Mouse (Mus musculus) cerebellum, postnatal 4 days (tissue): ENCODE results near the gene Ttc21b.

Experiments used
- DNase-seq, 2 experiments: peaks; one replicate each; pipeline ENCODE4 v3.0.0; 2022; ENCODE audit warnings: low spot score in 2 of 2, mixed read lengths in 1 of 2

The Ttc21b gene

DNA sequence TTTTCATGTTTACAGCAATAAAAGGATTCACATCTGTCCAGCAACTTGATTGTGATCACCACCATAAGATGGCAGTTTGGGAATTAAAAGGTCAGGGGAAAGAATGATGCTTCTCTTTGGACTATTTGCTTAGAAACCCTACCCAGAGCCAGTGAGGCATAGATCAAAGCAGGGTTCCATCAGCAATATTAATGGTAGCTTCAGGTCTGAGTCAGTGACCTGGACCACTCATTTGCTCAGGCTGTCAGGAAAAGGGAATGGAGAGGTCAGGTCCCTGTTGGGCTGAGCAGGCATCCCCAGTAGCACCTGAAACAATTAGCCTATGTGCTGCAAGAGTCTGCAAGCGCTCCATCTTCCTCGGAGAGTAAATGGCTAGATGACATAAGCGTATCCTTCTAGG, 84.8 kb downstream of the Ttc21b start:
- no peak for DNase-seq

DNA sequence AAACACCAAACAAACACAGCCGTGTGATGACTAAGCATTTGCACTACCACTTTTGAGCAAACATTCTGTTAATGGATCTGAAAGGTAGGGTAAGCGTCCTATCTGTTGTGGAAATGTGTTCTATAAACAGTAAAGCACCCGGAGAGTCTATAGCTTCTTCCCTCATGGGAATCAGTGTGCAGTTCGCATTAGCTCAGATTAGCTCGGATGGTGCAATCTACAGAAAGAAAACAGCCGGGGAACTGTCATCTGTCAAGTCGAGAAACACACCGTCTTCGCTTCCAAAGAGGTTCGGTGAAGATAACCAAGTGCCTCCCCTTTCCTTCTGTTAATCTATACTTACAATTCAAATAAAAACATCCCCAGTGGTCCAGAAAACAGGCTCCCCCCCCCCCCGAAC, 85.7 kb downstream of the Ttc21b start:
- DNase-seq = no peak

DNA sequence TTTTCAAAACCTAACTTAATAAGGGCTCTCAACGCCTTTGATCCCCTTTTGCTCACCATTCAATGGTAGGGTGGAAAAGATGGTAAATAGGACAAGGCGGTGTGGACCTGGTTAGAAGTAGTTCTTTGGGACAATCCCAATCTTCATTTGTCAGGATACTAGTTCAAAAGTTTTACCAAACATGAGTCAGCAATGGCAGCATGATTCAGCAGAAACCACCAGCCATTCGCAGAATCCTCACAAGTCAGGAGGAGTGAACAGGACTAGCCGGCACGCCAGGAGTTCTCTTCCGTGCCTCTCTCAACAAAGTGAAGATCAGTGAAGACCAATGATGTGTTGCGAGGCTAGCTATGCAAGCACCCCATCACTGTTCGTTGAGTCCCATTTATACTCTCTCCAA, 91.4 kb downstream of the Ttc21b start:
- DNase-seq = no peak

DNA sequence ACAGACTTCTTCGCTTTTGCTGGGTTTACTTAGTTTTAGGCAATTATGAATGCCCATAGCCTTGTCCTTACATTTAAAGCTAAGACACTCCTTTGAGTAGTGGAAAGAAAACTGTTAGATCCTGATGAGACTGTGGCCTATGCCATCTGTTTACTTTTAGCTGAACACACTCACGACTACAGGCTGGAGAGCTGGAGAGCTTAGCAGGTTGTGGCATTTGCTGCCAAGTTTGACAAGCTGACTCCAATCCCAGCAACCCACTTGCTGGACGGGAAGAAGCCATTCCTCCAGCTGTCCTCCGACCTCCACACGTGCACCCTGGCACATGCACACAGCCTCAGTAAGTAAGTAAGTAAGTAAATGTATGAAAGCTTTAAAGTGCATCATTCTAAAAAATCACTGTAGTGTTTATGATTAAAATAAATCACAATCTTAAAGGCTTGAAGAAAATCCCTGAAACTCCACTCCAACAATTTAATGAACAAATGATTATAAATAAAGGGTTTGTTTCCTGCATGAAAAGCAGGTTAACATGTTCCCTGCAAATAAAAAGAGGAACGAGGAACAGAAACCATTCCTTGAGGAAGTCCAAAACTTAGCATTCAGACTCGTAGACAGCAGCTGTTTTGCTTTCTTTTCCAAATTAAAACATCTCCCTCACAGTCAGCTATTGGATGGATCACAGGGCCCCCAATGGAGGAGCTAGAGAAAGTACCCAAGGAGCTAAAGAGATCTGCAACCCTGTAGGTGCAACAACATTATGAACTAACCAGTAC, 98.1 kb downstream of the Ttc21b start:
- no peak for DNase-seq

DNA sequence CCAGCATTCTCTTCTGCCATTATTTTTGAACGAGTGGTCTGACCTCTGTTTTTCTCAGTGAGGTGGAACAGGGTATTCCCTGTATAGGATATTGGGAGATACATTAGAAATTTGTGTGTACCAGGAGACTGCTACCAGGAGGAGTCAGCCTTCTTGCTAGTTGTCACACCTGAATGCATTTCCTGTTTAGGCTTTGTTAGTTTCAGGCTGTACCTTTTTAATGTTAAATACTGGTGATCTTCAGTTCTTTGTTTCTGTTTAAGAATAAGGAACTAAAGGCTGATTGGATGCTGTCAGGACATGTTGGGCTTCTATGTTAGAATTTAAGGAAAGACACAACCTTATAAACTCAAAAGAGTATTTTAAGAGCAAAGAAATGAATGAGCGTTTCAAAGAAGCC, 105.0 kb downstream of the Ttc21b start:
- no peak for DNase-seq

DNA sequence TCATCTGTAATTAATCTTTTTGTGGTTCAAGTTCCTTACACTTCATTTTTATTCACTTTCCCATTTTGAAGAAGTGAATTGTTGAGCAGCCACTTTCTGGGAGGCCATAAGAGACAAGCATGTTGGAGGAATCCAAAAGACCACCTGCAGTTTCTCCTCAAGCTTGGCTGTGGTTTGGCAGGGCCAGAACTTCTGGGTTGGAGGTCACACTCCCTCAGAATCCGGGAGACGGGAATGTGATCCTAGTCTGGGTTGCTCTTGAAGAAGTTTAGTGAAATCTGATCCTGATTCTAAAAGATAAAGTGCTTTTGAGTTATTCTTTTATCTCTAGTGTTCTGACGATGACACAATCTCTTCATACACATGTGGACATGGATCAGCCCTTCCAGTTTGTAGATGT, 105.9 kb downstream of the Ttc21b start:
- DNase-seq = no peak

DNA sequence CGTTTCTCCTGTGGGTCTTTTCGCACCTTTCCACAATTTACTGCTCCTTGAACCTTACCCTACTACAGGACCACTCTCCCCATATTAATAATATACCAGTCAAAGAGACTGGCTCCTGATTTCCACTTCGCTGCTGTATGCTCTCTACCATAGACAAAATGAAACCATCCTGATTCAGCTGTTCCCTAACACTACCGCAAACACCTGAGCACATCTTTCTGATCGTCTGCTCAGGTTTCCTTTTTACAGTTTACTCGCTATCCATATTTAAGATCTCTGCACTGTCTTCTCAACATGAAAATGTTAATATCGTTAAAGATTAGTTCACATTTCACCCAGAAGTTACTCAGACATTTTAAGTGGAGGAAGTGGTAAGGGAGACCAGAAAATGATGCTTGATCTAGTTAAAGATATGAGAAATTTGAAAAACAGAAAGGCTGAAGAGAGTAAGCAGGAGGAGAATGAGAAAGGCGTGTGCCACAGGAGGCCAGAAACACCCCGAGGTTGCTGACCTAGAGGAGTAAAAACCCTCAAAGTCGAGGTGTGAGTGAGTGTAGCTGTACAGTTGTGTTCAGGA, 107.7 kb downstream of the Ttc21b start:
- no peak for DNase-seq

DNA sequence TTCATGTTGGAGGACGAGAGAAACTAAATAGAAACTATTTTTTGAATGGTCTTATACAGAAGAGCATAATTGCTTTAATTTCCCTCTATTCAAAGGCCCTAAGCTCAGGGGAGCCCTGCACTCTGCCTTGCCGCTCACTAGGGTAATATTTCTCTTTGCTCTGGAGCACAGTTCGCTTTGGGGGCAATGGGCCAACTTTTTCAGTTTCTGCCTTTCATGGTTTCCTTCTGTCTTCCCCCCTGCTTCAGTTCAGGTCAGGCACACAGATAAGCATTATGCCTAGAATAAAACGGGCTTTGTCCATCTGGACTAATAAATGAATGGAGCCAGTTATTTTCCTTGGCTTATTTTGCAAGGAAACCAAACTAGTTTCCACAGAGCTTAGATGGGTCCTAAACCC, 109.9 kb downstream of the Ttc21b start:
- DNase-seq = no peak

DNA sequence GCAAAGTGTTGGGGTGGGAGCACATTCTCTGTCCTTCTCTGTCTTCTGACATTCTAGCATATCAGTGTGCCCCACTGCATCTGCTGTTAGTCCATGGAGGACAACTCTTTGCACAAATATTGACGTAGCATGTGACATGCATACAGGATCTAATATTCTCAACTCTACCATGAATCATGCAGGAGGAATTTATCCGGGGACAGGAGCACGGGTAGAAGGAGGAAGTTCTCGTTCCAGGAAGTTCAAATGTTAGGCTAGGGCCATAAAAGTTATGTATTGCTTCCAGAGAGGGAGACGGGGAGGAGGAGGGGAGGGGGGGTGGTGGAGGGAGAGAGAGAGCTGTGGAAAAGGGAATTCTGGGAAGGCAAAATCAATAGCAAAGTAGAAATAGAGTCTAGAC, 111.6 kb downstream of the Ttc21b start:
- no peak for DNase-seq

DNA sequence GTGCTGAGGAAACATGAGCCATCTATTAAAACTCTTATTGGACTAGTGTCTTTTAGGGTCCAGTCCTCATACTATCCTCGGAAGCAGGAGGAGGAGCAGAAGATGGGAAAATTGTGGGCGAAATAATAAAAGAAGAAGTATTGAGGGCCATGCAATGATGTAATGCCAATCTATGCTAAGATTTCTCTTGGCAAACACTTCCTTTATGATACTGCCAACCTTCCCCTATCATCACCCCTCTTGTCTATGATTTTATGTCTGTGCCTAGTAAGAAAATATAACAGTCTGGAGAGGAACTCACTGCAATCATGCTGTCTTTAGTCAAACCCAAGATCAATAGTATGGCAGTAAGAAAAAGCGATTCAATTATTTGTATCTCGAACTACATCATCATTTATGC, 113.1 kb downstream of the Ttc21b start:
- DNase-seq = no peak

DNA sequence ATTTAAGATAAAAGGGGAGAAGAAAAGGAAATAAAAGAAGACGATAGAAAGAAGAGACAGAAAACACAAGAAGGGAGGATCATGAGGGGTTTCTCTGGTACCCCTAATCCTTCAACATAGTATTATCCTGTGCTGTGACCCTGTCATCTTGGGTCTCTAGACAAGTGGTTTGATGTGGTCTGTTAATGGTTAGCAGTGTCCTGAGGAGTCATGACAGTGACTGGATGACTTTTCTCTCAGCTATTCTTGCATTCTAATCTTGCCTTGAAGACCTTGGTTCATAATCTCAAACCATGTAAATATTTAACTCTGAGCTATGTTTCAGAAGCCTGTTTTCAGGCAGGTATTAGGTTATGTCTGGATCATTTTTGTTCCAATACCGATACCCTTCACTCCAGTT, 113.7 kb downstream of the Ttc21b start:
- DNase-seq = no peak

DNA sequence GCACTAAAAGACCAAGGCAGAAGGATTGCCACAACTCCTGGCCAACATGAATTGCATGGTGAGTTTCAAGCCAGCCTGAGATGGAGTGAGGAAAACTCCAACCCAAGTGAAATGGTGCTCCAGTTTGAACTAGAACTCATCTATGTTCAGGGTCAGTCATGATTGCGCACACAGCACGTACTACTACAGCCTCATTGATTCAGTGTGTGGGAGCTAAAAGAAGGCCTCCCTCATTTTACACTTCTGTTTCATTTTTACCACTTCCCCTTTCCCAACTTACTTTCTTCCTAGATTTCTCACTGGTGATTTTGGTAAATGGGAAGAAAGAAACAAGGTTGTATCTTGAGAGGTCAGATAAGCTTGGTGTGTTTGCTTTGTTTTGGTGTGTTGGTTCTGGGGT, 114.1 kb downstream of the Ttc21b start:
- DNase-seq = no peak

DNA sequence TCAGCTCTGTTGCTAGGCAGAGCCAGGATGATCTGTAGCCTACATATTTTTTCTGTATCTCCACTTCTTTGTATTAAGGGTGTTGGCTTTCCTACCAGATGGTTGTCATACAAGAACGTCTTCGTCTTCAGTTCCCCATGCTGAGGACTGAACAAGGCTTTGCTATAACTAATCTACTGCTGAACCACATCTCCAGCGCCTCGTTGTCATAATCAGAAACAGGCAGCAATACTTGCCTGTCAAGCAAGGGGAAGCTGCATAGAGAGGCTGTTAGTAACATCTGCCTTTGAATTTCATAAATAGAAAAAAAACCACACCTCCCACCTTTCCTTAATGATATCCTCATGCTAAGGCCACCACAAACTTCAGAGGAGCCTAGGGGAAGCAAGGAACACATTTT, 116.2 kb downstream of the Ttc21b start:
- DNase-seq = no peak
